Mouse (Mus musculus): ENCODE measurements around the gene Gpr3.

DNA sequence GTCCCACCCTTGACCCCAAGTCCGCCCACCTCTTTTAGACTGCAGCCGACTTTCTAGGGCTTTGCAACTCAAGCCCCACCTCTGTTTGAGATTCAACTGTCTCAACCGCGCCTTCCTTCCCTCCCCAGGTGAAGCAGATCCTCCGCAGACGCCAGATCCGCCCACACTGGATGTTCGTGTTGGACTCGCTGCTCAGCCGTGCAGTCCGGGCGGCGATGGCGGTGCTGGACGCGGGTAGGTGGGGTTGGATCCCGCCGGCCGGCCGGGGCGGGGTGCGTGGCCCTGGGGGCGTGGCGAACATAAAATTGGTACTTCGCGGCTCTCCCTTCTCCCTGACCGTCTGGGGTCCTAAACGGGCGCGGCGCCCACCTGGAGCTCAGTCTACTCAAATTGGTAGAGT, 38.9 kb upstream of the Gpr3 start:
- TF ChIP-seq POLR2A (IDR thresholded peaks at IDR 0.05; ENCODE audit: control insufficient read depth, extremely low read depth, insufficient read depth, low read length, poor library complexity) (no peak), CTCF (IDR thresholded peaks at IDR 0.05; ENCODE audit: borderline replicate concordance, control insufficient read depth, extremely low read depth, insufficient read depth, low read length, poor library complexity) (no peak)
